29 mouse cellular contexts compared by ENCODE assay signal in the genomic region with DNA sequence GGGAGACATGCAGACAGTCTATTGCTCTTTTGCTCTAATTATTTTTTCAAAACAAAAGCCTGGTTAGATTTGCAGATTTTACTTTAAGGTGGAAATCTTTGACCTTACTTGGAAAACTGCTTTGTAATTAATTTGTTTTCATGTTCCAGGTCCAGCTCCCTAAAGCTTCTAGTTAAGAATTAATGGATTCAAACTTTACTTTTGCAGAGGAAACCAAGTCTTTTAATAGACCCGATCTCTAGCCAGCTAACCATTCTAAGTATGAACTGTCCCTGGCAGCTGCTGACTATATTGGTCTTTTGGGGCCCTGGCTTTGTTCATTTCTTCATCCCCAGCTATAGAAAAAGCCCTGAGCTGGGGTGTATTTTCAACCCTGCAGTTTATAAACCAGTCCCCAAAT.
"Had no signal": no experiment of that assay in that cellular context is flagged by ENCODE, and none has a peak within 500 bp of the region (broad histone marks: within the 10 kb centered on the region; RNA-seq: fewer than 3 reads in every experiment).

No protein-coding gene starts in this region.

- ATAC-seq: hindbrain, embryonic 16.5 days; hindbrain, postnatal 0 days; inflammation-experienced regulatory T-cells, adult 6 months; intestine, embryonic 15.5 days; intestine, embryonic 16.5 days; intestine, postnatal 0 days had no signal

- H3K4me3 ChIP-seq: heart, embryonic 10.5 days; heart, embryonic 12.5 days; heart, embryonic 13.5 days; heart, embryonic 15.5 days; hindbrain, embryonic 10.5 days; hindbrain, embryonic 12.5 days; hindbrain, embryonic 13.5 days; hindbrain, embryonic 15.5 days; intestine, embryonic 15.5 days; layer of hippocampus, adult 2 months; left cerebral cortex, adult 2 months had no signal

- H3K9ac ChIP-seq: heart, embryonic 12.5 days; heart, embryonic 13.5 days; heart, embryonic 15.5 days; hindbrain, embryonic 12.5 days; hindbrain, embryonic 13.5 days; hindbrain, embryonic 14.5 days; hindbrain, embryonic 15.5 days; intestine, embryonic 15.5 days had no signal

- H3K27ac ChIP-seq: heart, embryonic 10.5 days; heart, embryonic 13.5 days; heart, embryonic 15.5 days; hindbrain, embryonic 10.5 days; hindbrain, embryonic 12.5 days; hindbrain, embryonic 13.5 days; hindbrain, embryonic 14.5 days; hindbrain, embryonic 15.5 days; hindbrain, postnatal 0 days; intestine, embryonic 15.5 days; kidney, postnatal 0 days; layer of hippocampus, adult 2 months; left cerebral cortex, adult 2 months had no signal

- DNase-seq: heart, postnatal 10 days; heart, postnatal 14 days; heart, postnatal 36 days; heart, postnatal 4 days; kidney, adult 11 months; kidney, adult 18-20 months; kidney, postnatal 10 days; kidney, postnatal 14 days; kidney, postnatal 4 days; layer of hippocampus, adult 9-11 months; layer of hippocampus, postnatal 36 days had no signal

- H3K27me3 ChIP-seq: heart, embryonic 12.5 days; heart, embryonic 13.5 days; heart, embryonic 15.5 days; hindbrain, embryonic 12.5 days; hindbrain, embryonic 15.5 days; intestine, embryonic 15.5 days had no signal

- H3K4me2 ChIP-seq: heart, embryonic 12.5 days; heart, embryonic 13.5 days; heart, embryonic 15.5 days; hindbrain, embryonic 12.5 days; hindbrain, embryonic 13.5 days; hindbrain, embryonic 14.5 days; hindbrain, embryonic 15.5 days; intestine, embryonic 15.5 days had no signal

- H3K36me3 ChIP-seq: heart, embryonic 10.5 days; heart, embryonic 12.5 days; heart, embryonic 13.5 days; heart, embryonic 15.5 days; hindbrain, embryonic 10.5 days; hindbrain, embryonic 12.5 days; hindbrain, embryonic 13.5 days; hindbrain, embryonic 15.5 days; intestine, embryonic 15.5 days had no signal

- H3K9me3 ChIP-seq: heart, embryonic 10.5 days; heart, embryonic 12.5 days; heart, embryonic 13.5 days; heart, embryonic 15.5 days; hindbrain, embryonic 10.5 days; hindbrain, embryonic 12.5 days; hindbrain, embryonic 13.5 days; hindbrain, embryonic 15.5 days; intestine, embryonic 15.5 days had no signal
